Mouse (Mus musculus): ENCODE results near the gene Slc24a3.

Slc24a3 gene

DNA sequence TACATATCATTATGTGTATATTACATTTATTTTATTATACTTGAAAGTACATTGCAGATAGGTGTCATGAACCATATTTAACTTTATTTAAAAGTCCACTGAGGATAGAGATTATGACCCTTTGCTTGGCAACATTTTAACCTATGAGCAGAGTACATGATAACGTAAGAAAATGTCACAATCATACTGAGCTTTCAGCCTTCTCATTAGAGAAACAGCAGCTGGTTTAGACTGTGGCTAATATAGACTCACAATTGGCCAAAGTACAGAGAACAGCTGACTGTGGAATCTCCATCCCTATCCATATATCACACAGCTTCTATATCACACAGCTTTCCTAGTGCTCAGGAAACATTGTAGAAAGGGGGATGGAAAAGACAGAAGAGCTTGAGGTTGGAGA, 111.8 kb downstream of the Slc24a3 start:
- no peak for DNase-seq (ENCODE audit: low read depth, low spot score)

DNA sequence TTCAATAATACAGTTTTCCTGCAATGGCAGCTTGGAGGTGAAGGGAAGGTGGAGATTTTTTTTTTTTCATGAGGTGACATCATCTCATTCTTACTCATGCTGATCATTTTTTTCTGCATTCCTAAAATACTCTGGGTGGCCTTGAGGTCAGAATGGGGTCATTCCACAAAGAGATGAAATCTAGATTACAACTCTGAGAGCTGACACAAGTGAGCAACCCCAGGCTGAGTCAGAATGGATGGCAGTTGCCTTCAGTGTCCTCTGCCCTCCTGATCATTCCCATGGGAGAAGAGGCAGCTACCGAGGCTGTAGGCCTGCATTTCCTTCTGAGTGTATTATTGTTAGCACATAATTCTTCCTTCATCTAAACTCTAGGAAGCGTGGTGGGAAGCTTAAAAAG, 116.2 kb downstream of the Slc24a3 start:
- no peak for DNase-seq (ENCODE audit: low read depth, low spot score)

DNA sequence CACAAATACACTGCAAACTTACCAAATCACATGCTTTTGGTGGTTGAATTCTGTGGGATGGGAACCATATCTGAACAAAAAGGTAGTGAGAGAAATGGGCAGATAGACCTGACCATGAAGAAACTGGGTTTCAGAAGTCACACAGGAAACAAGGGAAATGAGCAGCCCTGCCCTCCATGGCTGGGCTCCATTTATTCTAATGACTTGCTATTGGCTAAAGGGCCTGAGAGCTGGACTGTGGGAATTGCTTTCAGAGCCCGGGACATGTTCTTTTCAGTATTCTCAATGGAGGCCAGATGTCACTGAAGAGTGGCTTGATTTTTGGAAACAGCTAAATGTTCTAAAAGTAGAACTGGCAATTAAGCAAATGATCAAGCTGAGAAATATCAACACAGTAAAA, 120.9 kb downstream of the Slc24a3 start:
- DNase-seq (ENCODE audit: low read depth, low spot score) = no peak

DNA sequence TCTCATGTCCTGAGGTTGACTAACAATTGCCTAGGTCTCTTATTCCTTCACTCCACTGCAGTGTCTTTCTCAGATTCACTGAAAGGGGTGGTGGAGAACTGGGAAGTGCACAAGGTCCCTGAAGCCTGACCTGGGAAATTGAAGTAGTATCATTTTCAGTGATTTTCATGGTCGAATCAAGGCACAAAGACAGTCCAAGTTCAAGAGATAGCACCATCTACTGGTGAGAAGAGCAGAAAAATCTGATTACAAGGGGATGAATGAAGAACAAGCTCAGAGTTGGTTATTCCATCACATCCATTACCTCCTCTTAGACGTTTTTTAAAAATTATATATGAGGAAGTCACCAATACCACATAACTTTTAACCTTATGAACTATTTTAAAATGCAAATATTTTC, 123.9 kb downstream of the Slc24a3 start:
- DNase-seq (ENCODE audit: low read depth, low spot score) = no peak

DNA sequence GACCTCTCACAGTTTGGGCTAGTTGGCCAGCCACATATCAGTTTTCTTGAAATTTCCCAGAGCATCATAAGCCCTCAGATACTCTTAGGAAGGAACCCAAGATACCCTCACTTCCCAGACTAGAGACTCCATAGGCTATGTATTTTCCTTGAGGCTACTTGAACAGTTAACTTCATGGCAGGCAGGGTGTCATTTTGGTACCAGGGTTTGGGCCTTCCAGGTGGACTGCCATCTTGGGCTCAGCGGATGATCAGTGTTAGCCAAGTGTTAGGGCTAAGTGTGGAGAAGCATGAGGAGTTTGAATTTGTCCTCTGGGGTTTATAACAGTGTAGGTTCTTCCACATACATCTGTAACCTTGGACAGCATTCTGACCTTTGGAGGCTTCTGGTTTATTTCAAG, 124.6 kb downstream of the Slc24a3 start:
- no peak for DNase-seq (ENCODE audit: low read depth, low spot score)

DNA sequence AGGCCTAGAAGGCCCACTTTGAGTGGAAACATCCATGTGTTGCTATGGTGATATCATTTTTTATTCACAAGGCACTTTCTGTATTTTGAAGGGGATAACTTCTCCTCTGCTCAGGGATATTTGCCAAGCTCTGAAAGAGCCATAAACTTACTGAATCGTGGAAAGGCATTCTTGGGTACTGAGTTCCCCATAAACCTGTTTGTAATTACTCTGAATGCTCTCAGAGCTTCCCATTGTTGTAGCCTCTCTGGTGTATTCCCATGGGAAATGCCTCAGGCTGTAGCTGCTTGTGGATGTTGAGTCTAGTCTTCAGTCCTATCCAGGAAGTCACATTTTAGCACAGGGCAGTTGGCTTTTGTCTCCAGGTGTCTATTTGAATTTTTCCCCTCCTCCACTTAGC, 125.3 kb downstream of the Slc24a3 start:
- no peak for DNase-seq (ENCODE audit: low read depth, low spot score)

DNA sequence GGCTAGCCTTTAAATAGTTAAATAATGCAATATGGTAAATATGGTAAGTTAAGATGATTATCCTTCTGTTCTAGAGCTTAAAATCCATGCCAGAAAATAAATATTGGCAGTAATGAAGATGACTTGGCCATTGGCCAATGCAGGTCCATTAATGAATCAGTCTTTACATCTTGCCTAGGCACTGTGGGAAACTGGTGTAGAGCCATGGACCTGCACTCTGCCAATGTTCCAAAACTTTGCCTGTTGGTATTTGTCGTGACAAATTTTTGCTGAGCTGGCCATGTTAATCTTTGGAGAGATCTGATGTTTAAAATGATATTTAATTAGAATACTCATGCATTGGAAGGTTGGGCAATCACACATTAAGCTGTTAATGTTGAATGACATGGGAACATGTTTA, 129.4 kb downstream of the Slc24a3 start:
- DNase-seq (ENCODE audit: low read depth, low spot score) = no peak

DNA sequence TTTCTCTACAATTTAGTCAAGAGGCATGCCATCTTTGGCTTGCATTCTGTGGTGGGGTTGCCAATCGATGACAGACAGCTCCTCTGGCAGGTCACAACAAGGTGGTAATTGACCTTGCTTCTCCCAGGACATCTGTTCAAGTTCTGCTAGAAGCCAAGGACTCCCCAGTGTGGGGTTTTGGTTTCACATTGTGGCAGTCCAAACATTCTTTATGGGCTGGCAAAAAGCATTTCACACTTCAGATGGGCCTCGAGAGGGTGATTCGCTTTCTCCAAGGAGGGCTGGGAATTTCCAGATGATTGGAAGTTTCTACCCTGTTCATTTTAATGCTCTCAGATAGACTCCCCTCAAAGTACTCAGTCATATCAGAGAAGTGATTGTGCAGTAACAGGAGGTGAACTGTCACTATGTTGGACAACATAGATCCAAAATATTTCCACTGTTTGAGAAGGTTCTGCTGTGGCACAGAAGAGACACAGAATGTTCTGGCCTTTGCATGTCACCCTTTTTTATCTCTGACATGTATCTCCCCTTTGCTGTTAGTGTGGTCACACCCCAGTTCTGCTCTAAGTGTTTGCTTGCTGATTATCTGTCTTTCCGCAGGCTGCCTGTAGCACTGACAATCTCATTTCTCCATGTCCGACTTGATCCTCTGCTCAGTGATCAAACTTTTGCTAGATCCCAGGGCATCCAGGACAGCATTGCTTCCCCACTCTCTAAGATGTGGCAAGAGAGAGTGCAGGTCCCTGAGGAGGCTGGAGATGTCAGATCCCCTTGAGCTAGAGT, 132.6 kb downstream of the Slc24a3 start:
- DNase-seq (ENCODE audit: low read depth, low spot score) = no peak

DNA sequence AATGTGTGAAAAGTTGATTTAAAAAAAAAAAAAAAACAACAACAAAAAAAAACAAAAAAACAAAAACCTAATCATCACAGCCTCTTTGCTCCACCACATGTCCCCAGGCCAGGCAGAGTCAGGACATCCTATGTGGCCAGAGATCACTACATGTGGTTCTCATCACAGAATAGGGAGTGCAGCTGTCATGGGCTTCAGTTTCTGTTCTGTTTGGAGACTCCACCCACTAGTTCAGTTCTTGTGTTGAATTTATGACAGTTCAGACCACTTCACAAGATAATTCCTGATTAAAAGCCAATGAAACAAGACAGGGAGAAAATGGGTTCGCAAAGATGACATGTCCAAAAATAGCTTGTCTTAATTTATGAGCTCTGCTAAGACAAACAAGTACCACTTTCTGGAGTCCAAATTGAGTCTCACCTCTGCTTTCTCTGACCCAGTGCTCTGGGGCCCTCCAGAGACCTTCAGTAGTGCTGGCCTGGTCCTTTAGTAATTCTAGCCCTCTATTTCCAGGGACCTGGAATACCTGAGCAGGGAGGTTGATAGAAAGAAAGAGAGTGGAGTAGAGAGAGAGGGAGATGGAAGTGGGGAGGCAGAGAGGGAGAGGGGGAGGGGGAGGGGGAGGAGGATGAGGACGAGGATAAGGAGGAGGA, 139.8 kb downstream of the Slc24a3 start:
- DNase-seq (ENCODE audit: low read depth, low spot score) = no peak

DNA sequence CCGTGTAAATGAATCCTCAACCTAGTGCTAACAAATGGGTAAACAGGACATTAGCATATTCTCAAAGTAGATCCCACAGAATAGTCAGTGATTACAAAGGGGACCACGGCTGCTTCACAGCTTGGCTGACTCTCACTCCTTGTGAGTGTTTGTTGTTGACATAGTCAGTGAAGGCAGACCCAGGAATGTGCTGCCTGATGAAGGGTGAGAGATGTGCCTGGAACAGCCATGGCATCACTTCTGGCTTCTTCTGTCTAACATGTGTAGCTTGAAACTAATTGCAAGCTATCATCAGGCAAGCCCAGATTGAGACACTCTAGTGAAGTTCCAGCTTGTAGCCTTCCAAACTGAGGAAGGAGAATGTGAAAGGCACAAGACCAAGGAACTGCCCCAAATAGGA, 151.4 kb downstream of the Slc24a3 start:
- no peak for DNase-seq (ENCODE audit: low read depth, low spot score)

DNA sequence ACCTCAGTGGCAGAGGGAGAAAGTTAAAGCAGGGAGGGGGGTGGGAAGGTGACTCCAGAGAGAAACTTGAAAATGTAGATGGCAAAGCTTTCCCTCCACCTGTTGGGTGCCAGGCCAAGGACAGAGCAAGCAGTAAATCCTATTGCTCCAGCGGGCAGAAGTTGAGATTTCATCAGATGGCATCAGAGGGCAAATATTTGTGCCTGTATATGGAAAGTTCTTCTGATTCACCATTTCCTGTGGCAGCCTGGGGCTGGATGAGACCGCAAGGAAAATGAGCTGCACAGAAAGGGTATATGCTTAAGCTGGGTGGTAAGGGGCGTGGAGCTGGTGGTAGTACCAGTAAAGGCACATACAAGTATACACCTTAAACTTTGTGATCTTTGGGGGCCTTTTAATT, 153.7 kb downstream of the Slc24a3 start:
- DNase-seq (ENCODE audit: low read depth, low spot score) = no peak

DNA sequence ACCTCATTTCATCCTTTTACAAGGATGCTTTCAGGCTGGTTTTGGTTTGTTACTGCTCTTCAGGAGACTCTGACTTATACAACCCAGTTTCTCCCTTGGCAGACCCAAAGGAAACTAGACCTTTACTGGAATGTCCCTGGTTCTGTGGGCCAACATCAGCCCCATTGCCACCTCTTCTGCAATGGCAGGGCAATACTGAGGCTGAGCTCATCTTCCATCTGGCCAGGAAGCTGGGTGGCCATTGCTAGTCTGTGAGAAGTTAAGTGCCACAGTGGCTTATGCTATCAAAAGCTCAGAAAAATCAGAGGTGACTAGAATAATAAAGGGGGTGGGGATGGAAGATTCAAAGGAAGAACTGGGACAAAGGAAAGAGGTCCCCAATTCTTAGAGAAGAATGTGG, 154.2 kb downstream of the Slc24a3 start:
- DNase-seq (ENCODE audit: low read depth, low spot score) = no peak

DNA sequence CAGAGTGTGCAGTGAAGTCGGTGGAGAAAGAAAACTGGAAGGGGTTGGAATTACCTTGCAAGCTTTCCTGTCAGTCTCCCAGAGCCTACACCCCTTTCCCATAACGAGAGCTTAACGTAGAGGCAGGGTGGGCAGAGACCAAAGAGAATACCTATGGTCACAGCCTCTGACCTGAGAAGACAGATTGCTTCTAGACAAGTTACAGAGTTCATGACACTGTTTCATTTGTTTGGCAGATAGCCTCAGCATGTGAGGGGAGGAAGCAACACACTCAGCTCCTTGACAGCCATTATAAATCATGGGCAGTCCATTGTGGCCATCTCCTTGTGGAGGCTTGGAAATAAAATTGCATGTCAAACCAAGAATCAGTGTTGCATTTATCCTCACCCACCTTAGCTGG, 156.9 kb downstream of the Slc24a3 start:
- no peak for DNase-seq (ENCODE audit: low read depth, low spot score)

DNA sequence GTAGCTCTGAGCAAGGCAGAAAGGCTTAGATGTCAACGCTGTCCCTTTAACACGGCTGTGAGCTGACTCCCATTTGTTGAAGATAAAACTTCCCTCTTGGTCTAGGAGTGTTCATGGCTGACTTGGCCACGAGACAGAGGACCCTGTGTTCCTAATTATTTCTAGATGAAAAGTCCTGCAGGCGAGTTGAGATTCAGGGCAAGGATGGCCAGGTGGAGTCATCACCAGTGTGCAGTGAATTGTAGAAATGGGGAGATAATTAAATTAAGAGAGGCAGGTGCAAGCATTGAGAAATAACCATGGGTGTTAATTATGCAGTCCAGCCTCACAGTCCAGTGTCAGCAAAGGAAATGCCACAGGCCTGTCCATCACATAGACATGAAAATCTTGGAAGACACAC, 158.3 kb downstream of the Slc24a3 start:
- no peak for DNase-seq (ENCODE audit: low read depth, low spot score)

DNA sequence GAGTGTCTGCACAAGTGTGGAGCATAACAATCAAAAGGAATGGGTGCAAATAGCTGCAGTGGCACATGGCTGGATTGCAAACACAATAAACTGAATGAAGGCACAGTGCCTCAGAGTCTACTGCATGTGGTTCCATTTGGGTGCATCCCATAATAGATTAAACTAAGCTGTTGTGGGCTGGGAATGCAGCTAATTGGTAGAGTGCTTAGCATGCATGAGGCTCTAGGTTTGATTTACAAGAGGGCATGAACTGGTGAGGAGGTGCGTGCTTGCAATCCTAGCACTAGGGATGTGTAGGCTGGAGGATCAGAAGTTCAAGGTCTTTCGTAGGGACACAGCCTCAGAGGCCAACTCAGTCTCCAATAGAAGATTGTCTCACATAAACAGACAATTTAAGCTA, 159.0 kb downstream of the Slc24a3 start:
- DNase-seq (ENCODE audit: low read depth, low spot score) = no peak

DNA sequence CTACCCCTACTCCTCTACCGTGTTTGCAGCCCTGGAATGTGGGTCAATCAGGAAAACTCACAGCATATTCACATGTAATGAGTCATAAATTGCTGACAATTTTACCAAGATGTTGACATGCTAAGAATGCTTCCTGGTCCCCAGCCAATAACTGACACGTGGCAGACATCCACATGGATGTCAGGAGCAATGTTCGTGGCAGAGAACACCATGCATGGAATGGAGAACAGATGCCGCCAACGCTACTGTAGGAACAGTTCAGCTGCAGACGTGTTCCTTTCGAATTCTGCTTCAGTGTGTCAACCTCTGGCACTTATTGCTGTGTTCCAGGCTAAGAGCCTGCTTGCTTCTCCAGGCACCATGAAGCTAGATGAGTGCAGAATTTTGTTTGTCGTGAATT, 162.2 kb downstream of the Slc24a3 start:
- DNase-seq (ENCODE audit: low read depth, low spot score) = no peak

DNA sequence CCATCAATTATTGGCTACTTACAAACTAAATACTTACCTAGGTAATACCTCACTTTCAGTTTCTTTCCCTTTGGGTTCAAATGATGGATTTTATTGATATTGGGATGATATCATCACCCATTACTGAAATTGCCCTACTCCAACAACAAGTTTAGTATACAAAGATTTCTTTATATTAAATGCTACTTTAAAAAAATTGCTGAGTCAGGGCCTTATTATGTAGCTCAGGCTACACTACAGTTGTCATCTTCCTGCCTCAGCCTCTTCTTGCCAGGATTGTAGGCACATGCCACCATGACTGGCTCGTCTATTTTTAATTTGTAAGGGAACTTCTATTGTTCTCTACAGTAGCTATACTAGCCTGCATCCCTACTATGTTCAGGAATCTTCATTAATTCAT, 164.0 kb downstream of the Slc24a3 start:
- no peak for DNase-seq (ENCODE audit: low read depth, low spot score)

DNA sequence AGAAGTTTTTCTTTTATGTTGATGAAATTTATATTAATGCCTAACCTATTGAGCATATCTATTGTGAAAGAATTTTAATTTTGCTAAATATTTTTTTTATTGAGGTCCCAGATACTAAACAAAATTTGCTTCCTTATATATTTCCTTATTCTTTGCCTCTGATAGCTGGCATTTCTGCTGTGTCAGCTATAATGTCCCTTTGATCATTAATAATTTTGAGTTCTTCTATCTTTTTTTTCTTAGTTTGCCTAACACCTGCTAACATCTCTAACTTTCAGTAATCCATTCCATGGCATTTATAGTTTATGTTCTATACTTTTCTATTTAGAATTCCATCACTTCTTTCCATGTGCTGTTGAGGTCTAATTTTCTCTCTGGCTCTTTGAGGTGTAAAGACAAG, 165.9 kb downstream of the Slc24a3 start:
- DNase-seq (ENCODE audit: low read depth, low spot score) = no peak

DNA sequence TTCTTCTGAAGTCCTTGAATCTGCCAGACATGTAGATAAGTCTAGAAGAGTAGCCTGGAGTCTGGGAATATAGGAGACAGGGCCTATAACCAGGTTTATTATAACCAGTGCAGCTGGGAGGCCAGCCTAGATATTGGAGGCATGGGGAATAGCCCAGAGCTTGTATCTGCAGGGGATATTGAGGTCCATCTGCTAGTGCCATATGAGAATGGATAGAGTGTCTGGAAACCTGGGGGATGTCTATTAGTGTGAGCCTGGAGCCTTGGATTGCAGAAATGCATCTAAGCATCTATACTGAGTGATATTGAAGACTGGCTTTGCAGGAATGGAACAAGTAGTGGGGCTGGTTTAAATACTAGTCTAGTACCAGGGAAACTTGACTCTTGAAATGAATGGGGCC, 168.9 kb downstream of the Slc24a3 start:
- no peak for DNase-seq (ENCODE audit: low read depth, low spot score)

DNA sequence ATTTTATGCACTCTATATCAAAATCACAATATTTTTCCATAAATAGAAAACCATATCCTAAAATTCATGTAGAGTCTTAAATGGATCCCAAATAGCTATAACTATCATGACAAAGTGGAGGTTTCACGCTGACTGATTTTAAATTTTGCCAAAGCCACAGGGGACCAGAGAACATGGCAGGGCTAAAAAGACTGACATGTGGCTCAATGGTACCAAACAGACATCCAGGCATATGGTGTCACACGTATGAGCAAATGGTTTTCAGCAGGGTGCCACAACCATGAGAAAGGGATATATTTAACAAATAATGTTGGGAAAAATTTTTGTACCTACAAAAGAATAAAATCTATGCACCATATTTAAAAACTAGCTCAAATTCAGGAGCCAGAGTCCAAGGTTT, 173.3 kb downstream of the Slc24a3 start:
- no peak for DNase-seq (ENCODE audit: low read depth, low spot score)

DNA sequence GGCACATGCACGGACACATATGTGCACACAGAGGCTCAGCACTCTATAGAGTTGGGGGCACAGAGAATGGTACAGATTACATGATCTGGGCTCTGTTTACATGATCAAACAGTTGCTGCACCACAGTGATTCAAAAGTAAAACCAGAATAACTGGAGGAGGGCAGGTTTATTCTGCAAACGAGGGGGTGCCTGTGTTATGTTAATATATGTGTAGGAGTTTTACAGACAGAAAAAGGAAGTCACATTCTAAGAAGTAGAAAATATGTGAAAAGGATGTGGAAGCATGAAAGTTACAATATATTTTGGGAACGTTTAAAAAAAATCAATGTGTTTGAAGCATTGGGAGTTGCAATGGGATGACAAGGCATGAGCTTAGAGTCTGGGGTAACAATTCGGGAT, 175.4 kb downstream of the Slc24a3 start:
- no peak for DNase-seq (ENCODE audit: low read depth, low spot score)

DNA sequence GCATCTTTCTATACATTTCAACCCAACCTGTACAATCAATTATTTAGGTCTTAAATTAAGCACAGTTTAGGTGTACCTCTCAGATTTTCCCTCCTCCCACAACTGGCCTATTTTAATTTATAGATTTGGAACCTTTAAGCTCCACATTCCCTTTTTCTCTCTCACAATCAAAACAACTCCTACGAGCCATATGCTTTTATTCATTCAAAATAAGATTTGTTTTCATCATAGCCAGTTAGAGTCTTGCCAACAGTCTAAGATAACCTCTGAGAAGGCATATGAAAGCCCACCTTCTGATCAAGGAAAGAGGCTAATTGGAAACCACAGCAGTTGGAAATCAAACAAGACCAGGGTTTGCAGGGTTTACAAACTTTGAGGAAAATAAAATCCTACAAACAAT, 177.0 kb downstream of the Slc24a3 start:
- no peak for DNase-seq (ENCODE audit: low read depth, low spot score)

DNA sequence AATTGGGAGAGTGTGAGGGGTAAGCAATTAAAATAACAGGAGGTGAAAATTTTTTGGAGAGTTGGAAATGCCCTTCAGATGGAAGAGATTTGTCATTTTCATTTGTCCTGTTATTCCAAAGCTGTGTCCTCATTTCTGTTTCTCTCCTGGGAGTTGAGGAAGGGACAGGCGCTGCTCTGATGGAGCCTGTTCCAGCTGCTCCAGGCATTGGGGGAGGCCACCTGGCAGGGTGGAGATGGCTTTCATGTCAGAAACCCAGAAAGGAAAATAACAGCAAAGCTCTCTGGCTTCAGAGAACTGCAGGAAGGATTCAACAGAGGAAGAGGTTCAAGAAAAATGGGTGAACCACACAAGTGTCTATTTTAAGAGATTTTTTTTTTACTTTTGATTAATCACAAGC, 186.2 kb downstream of the Slc24a3 start:
- DNase-seq (ENCODE audit: low read depth, low spot score) = no peak
